Mouse (Mus musculus) gastrocnemius, adult 18-20 months (tissue): ENCODE results near the gene Ap1s2. TPM values are rescaled to one million over a fixed set of nuclear protein-coding genes. Genes with fewer than 3 reads are reported as not detected.
A peak's percentile ranks its signal among the peaks of the same experiment; 100 is the strongest.

Experiments used
- DNase-seq: peaks from one replicate; pipeline ENCODE4 v3.0.0; 2021; ENCODE audit warnings: low spot score
- total RNA-seq, 2 experiments: library from RNA; stranded (reverse); gene quantifications; 2 replicates each; pipeline ENCODE4 v1.2.3; 2021

Ap1s2 gene
- total RNA-seq, 2 experiments from 2014 or later, result 23.0 to 33.9 TPM

- DNase-seq, result peak; percentile 87
Measured at GRCm38 (mm10) chrX:163958467-163958875, 49.7 kb downstream of the Ap1s2 start, which contains the start of gene Zrsr2. Gene Zrsr2 (minus strand): TSS chrX:163958661.

- no peak for DNase-seq
Measured at GRCm38 (mm10) chrX:163981092-163981491, 72.3 kb downstream of the Ap1s2 start.

GRCm38 (mm10) chrX:163981500-163981899 lies 72.7 kb downstream of the Ap1s2 start:
- DNase-seq, result no peak

- DNase-seq, result no peak
Measured at GRCm38 (mm10) chrX:163982129-163982528, 73.3 kb downstream of the Ap1s2 start.

Other genes starting within 250 kb of the Ap1s2 start
- not detected for gene Rnf138rt1, start 147.7 kb upstream of the Ap1s2 start, total RNA-seq
- 10 to 100 TPM; 11.5 to 16.0 TPM for gene Zrsr2, start 49.6 kb downstream of the Ap1s2 start, total RNA-seq
- gene Car5b, start 119.0 kb downstream of the Ap1s2 start, total RNA-seq, result 1 to 10 TPM; 1.3 to 1.5 TPM
- 1 to 10 TPM; 3.3 to 3.4 TPM for gene Siah1b, start 167.5 kb downstream of the Ap1s2 start, total RNA-seq
- gene Cltrn, start 179.8 kb downstream of the Ap1s2 start, total RNA-seq, result not detected
- under 1 TPM; 0.43 to 0.55 TPM for gene Ace2, start 230.3 kb downstream of the Ap1s2 start, total RNA-seq